Comparison of ENCODE assay signal across 11 mouse cellular contexts in genomic region chr1:156566132-156566531, GRCm38 (mm10). TPM values are rescaled to one million over a fixed set of nuclear protein-coding genes. Genes with fewer than 3 reads are reported as not detected.
DNase-seq lines count a peak whose midpoint lies in the region; ATAC-seq lines count a peak whose summit lies in the region.
"Had no signal": no experiment of that assay in that cellular context is flagged by ENCODE, and none has a peak within 500 bp of the region (broad histone marks: within the 10 kb centered on the region; RNA-seq: fewer than 3 reads in every experiment).

No protein-coding gene starts in this region.

- H3K9me3 ChIP-seq in liver, embryonic 13.5 days (replicated peaks) = no peaks in the 10 kb centered on the region
- H3K9me3 ChIP-seq in intestine, embryonic 15.5 days = no peaks in the 10 kb centered on the region
- H3K9me3 ChIP-seq: heart, embryonic 15.5 days; megakaryocyte, embryonic 14.5 days had no signal

- no peak overlapping the region for H3K4me3 ChIP-seq in liver, embryonic 13.5 days (replicated peaks)
- no peak overlapping the region for H3K4me3 ChIP-seq in intestine, embryonic 15.5 days (replicated peaks)
- H3K4me3 ChIP-seq: heart, embryonic 15.5 days; megakaryocyte, embryonic 14.5 days had no signal

- H3K4me2 ChIP-seq in liver, embryonic 13.5 days = no peak overlapping the region
- no peak overlapping the region for H3K4me2 ChIP-seq in intestine, embryonic 15.5 days (replicated peaks)
- H3K4me2 ChIP-seq: heart, embryonic 15.5 days had no signal

- no peak overlapping the region for H3K27ac ChIP-seq in liver, embryonic 13.5 days
- no peak overlapping the region for H3K27ac ChIP-seq in intestine, embryonic 15.5 days
- H3K27ac ChIP-seq: heart, embryonic 15.5 days had no signal

- no peaks in the 10 kb centered on the region for H3K36me3 ChIP-seq in liver, embryonic 13.5 days
- no peaks in the 10 kb centered on the region for H3K36me3 ChIP-seq in intestine, embryonic 15.5 days
- H3K36me3 ChIP-seq: heart, embryonic 15.5 days had no signal

- 81% methylated on average over 3 of the region's 3 CpGs for WGBS in liver, embryonic 13.5 days (ENCODE audit: insufficient replicate concordance)
- 97% methylated on average over 3 of the region's 3 CpGs for WGBS in intestine, embryonic 15.5 days

- no peaks in the 10 kb centered on the region for H3K27me3 ChIP-seq in liver, embryonic 13.5 days
- no peaks in the 10 kb centered on the region for H3K27me3 ChIP-seq in intestine, embryonic 15.5 days (replicated peaks)
- H3K27me3 ChIP-seq: heart, embryonic 15.5 days; megakaryocyte, embryonic 14.5 days; Patski had no signal

- no peak overlapping the region for H3K9ac ChIP-seq in liver, embryonic 13.5 days
- no peak overlapping the region for H3K9ac ChIP-seq in intestine, embryonic 15.5 days
- H3K9ac ChIP-seq: heart, embryonic 15.5 days had no signal

- peaks cover 12% of the 10 kb centered on the region for H3K4me1 ChIP-seq in liver, embryonic 13.5 days (replicated peaks)
- H3K4me1 ChIP-seq in intestine, embryonic 15.5 days (replicated peaks) = 0 out of 2 replicates have a peak, but pooled peaks cover 2% of the 10 kb centered on the region

- ATAC-seq in liver, embryonic 13.5 days (ENCODE audit: low read depth) = no peak
- no peak for ATAC-seq in intestine, embryonic 15.5 days
- ATAC-seq: Patski had no signal

- DNase-seq in cerebellum, postnatal 14 days = peak; percentile 30 to 65
- no peak for DNase-seq in cerebellum, adult 11 months
- peak; percentile 31 for DNase-seq in right cerebral cortex, postnatal 4 days
- no peak for DNase-seq in right cerebral cortex, adult 18-20 months
- DNase-seq in liver, embryonic 13.5 days = peak; percentile 13
- DNase-seq in thymus, postnatal 25 days = peak; percentile 43
- no peak for DNase-seq in frontal cortex, adult 2 months (ENCODE audit: extremely low spot score in 1 of 2, low spot score in 1 of 2)

RNA-seq across cellular contexts. Expression of gene Abl2, which starts 7.5 kb away (rescaled TPM):
- 1.3 and 1.5 TPM in 2 replicates for polyA plus RNA-seq in liver, embryonic 13.5 days (2015; fragmentation: Nextera tagmentation; extraction: Ambion mirVana)
- polyA plus RNA-seq in frontal cortex, adult 2 months (2012; rRNA removed) = 33.4 and 34.1 TPM in 2 replicates
- 2.6 and 3.2 TPM in 2 replicates for polyA plus RNA-seq in intestine, embryonic 15.5 days (2015; fragmentation: Nextera tagmentation; extraction: Ambion mirVana)

RNA-seq across cellular contexts. Expression of gene Gm10031, which starts 42.3 kb away (rescaled TPM):
- 0.30 and 0.51 TPM in 2 replicates for polyA plus RNA-seq in liver, embryonic 13.5 days (2015; fragmentation: Nextera tagmentation; extraction: Ambion mirVana)
- polyA plus RNA-seq in frontal cortex, adult 2 months (2012; rRNA removed) = 5.1 and 8.1 TPM in 2 replicates
- 0.37 and 0.62 TPM in 2 replicates for polyA plus RNA-seq in intestine, embryonic 15.5 days (2015; fragmentation: Nextera tagmentation; extraction: Ambion mirVana)

Comparison
In these comparisons a context has a peak if more than half of its experiments do, and no peak if none do; other contexts are left out.
1. DNase-seq: peak in cerebellum, postnatal 14 days (2 of 2), right cerebral cortex, postnatal 4 days (single experiment), liver, embryonic 13.5 days (single experiment) and thymus, postnatal 25 days (single experiment); none in cerebellum, adult 11 months (single experiment), right cerebral cortex, adult 18-20 months (single experiment) and frontal cortex, adult 2 months (0 of 2).